Mouse (Mus musculus): Measurements from ENCODE around the gene Herc3.

DNA sequence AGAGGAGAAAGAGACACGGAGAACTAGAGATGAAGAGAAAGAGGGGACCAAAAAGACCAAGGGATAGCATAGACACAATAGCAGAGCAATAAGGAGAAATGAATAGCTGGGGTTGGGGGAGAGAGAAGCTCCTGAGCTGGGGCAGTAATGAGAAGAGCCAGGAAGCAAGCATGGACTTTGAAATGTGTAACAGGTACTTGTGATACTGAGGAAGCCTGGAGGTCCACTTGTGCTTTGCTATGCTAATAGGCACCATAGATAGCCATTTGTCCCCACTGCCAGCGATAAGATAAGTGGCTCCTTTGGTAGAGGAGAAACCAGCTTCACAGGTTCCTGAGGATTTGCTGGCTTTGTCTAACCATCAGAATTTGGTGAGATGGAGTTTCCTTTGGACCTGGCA, 5.2 kb upstream of the Herc3 start:
- TF ChIP-seq CTCF (IDR thresholded peaks at IDR 0.05; ENCODE audit: low read depth): no peak
- no peak for TF ChIP-seq EP300 (IDR thresholded peaks at IDR 0.05; ENCODE audit: low read depth)

All from liver, embryonic 14.5 days (tissue).